Mouse (Mus musculus): ENCODE measurements around the gene BC052040. TPM values are rescaled to one million over a fixed set of nuclear protein-coding genes. Genes with fewer than 3 reads are reported as not detected.

The BC052040 gene
- total RNA-seq, 1 experiment, result 7.9 TPM

GRCm38 (mm10) chr2:115798839-115799238, 217.3 kb downstream of the BC052040 start:
- TF ChIP-seq CHD2 (IDR thresholded peaks at IDR 0.05; ENCODE audit: low read depth, low read length) (no peak), MAFK (IDR thresholded peaks at IDR 0.05; ENCODE audit: insufficient read depth, low read depth, low read length) (no peak), ZC3H11A (IDR thresholded peaks at IDR 0.05; ENCODE audit: borderline replicate concordance, low read depth, low read length) (no peak), HCFC1 (IDR thresholded peaks at IDR 0.05; ENCODE audit: borderline replicate concordance, insufficient read depth, low read length) (no peak), ZNF384 (IDR thresholded peaks at IDR 0.05; ENCODE audit: low read depth, low read length) (no peak)
- Histone ChIP-seq H3K4me3 (ENCODE audit: insufficient read depth in 1 of 2, low read depth in 1 of 2, low read length in 2 of 2, poor library complexity in 1 of 2, severe bottlenecking in 1 of 2) (no peak overlapping the region), H3K4me1 (ENCODE audit: control insufficient read depth in 2 of 2, insufficient read depth in 2 of 2, low read length in 2 of 2, poor library complexity in 1 of 2) (no peaks in the 10 kb centered on the region), H3K27ac (ENCODE audit: insufficient read depth, low read depth, low read length, poor library complexity, severe bottlenecking) (no peak overlapping the region), H3K9me3 (ENCODE audit: control insufficient read depth, insufficient read depth, low read depth, low read length) (no peaks in the 10 kb centered on the region), H3K9ac (ENCODE audit: insufficient read depth, low read depth, low read length, poor library complexity, severe bottlenecking) (no peak overlapping the region), H3K36me3 (ENCODE audit: control insufficient read depth, insufficient read depth, low read length, poor library complexity, severe bottlenecking) (no peaks in the 10 kb centered on the region)
- no peak for DNase-seq (ENCODE audit: low read depth, low spot score)
- in situ Hi-C loops (cut with MboI; ENCODE audit: low sequenced_read_pairs in 2 of 2, unreplicated experiment in 2 of 2), result no loop called here

GRCm38 (mm10) chr2:115808376-115808775, 226.9 kb downstream of the BC052040 start:
- TF ChIP-seq HCFC1 (IDR thresholded peaks at IDR 0.05; ENCODE audit: borderline replicate concordance, insufficient read depth, low read length) (no peak), ZC3H11A (IDR thresholded peaks at IDR 0.05; ENCODE audit: borderline replicate concordance, low read depth, low read length) (no peak), CHD2 (IDR thresholded peaks at IDR 0.05; ENCODE audit: low read depth, low read length) (no peak), MAFK (IDR thresholded peaks at IDR 0.05; ENCODE audit: insufficient read depth, low read depth, low read length) (no peak), ZNF384 (IDR thresholded peaks at IDR 0.05; ENCODE audit: low read depth, low read length) (no peak)
- H3K4me1 ChIP-seq (ENCODE audit: control insufficient read depth in 2 of 2, insufficient read depth in 2 of 2, low read length in 2 of 2, poor library complexity in 1 of 2), result no peaks in the 10 kb centered on the region
- no peaks in the 10 kb centered on the region for H3K9me3 ChIP-seq (ENCODE audit: control insufficient read depth, insufficient read depth, low read depth, low read length)
- in situ Hi-C loops (cut with MboI; ENCODE audit: low sequenced_read_pairs in 2 of 2, unreplicated experiment in 2 of 2), result loop anchor here in 1 of 2 experiments (10.0 kb wide), 1 partner anchor 746 kb away; no protein-coding TSS in a partner anchor
- no peak overlapping the region for H3K27ac ChIP-seq (ENCODE audit: insufficient read depth, low read depth, low read length, poor library complexity, severe bottlenecking)
- H3K36me3 ChIP-seq (ENCODE audit: control insufficient read depth, insufficient read depth, low read length, poor library complexity, severe bottlenecking), result no peaks in the 10 kb centered on the region
- H3K9ac ChIP-seq (ENCODE audit: insufficient read depth, low read depth, low read length, poor library complexity, severe bottlenecking), result no peak overlapping the region
- no peak for DNase-seq (ENCODE audit: low read depth, low spot score)
- H3K4me3 ChIP-seq (ENCODE audit: insufficient read depth in 1 of 2, low read depth in 1 of 2, low read length in 2 of 2, poor library complexity in 1 of 2, severe bottlenecking in 1 of 2), result no peak overlapping the region

- in situ Hi-C loops (cut with MboI; ENCODE audit: low sequenced_read_pairs in 2 of 2, unreplicated experiment in 2 of 2), result no loop called here
- Histone ChIP-seq H3K9ac (ENCODE audit: insufficient read depth, low read depth, low read length, poor library complexity, severe bottlenecking) (no peak overlapping the region), H3K27ac (ENCODE audit: insufficient read depth, low read depth, low read length, poor library complexity, severe bottlenecking) (no peak overlapping the region), H3K4me3 (ENCODE audit: insufficient read depth in 1 of 2, low read depth in 1 of 2, low read length in 2 of 2, poor library complexity in 1 of 2, severe bottlenecking in 1 of 2) (no peak overlapping the region), H3K4me1 (ENCODE audit: control insufficient read depth in 2 of 2, insufficient read depth in 2 of 2, low read length in 2 of 2, poor library complexity in 1 of 2) (0 out of 4 replicates have a peak, but pooled peaks cover 0 to 3% of the 10 kb centered on the region in 2 experiments), H3K36me3 (ENCODE audit: control insufficient read depth, insufficient read depth, low read length, poor library complexity, severe bottlenecking) (no peaks in the 10 kb centered on the region), H3K9me3 (ENCODE audit: control insufficient read depth, insufficient read depth, low read depth, low read length) (no peaks in the 10 kb centered on the region)
- no peak for DNase-seq (ENCODE audit: low read depth, low spot score)
- no peak for TF ChIP-seq MAFK (IDR thresholded peaks at IDR 0.05; ENCODE audit: insufficient read depth, low read depth, low read length)
- no peak for TF ChIP-seq ZNF384 (IDR thresholded peaks at IDR 0.05; ENCODE audit: low read depth, low read length)
- TF ChIP-seq ZC3H11A (IDR thresholded peaks at IDR 0.05; ENCODE audit: borderline replicate concordance, low read depth, low read length), result no peak
- TF ChIP-seq HCFC1 (IDR thresholded peaks at IDR 0.05; ENCODE audit: borderline replicate concordance, insufficient read depth, low read length), result no peak
- TF ChIP-seq CHD2 (IDR thresholded peaks at IDR 0.05; ENCODE audit: low read depth, low read length), result no peak
These were observed 231.8 kb downstream of the BC052040 start for GRCm38 (mm10) chr2:115813316-115813715.

GRCm38 (mm10) chr2:115813721-115814120, 232.2 kb downstream of the BC052040 start:
- no peak overlapping the region for H3K4me3 ChIP-seq (ENCODE audit: insufficient read depth in 1 of 2, low read depth in 1 of 2, low read length in 2 of 2, poor library complexity in 1 of 2, severe bottlenecking in 1 of 2)
- TF ChIP-seq ZNF384 (IDR thresholded peaks at IDR 0.05; ENCODE audit: low read depth, low read length), result no peak
- TF ChIP-seq ZC3H11A (IDR thresholded peaks at IDR 0.05; ENCODE audit: borderline replicate concordance, low read depth, low read length), result no peak
- TF ChIP-seq CHD2 (IDR thresholded peaks at IDR 0.05; ENCODE audit: low read depth, low read length), result no peak
- TF ChIP-seq MAFK (IDR thresholded peaks at IDR 0.05; ENCODE audit: insufficient read depth, low read depth, low read length), result no peak
- no peak for TF ChIP-seq HCFC1 (IDR thresholded peaks at IDR 0.05; ENCODE audit: borderline replicate concordance, insufficient read depth, low read length)
- in situ Hi-C loops (cut with MboI; ENCODE audit: low sequenced_read_pairs in 2 of 2, unreplicated experiment in 2 of 2), result no loop called here

More at GRCm38 (mm10) chr2:115813721-115814120, 232.2 kb downstream of the BC052040 start:
- Histone ChIP-seq H3K9ac (ENCODE audit: insufficient read depth, low read depth, low read length, poor library complexity, severe bottlenecking) (no peak overlapping the region), H3K36me3 (ENCODE audit: control insufficient read depth, insufficient read depth, low read length, poor library complexity, severe bottlenecking) (no peaks in the 10 kb centered on the region), H3K4me1 (ENCODE audit: control insufficient read depth in 2 of 2, insufficient read depth in 2 of 2, low read length in 2 of 2, poor library complexity in 1 of 2) (0 out of 4 replicates have a peak, but pooled peaks cover 0 to 3% of the 10 kb centered on the region in 2 experiments), H3K9me3 (ENCODE audit: control insufficient read depth, insufficient read depth, low read depth, low read length) (no peaks in the 10 kb centered on the region), H3K27ac (ENCODE audit: insufficient read depth, low read depth, low read length, poor library complexity, severe bottlenecking) (no peak overlapping the region)
- no peak for DNase-seq (ENCODE audit: low read depth, low spot score)
